Mouse (Mus musculus) liver, embryonic 13.5 days (tissue): ENCODE data around the gene 1700012B07Rik. TPM values are rescaled to one million over a fixed set of nuclear protein-coding genes. Genes with fewer than 3 reads are reported as not detected.

ENCODE experiments used
- ATAC-seq: fragments of 200-750 bp; cut with Nextera tagmentation; 2 replicates; pipeline ENCODE4 v1.8.0; 2017; ENCODE audit warnings: low read depth, mild to moderate bottlenecking, moderate number of reproducible peaks, moderate library complexity
- DNase-seq: peaks from one replicate; pipeline ENCODE4 v3.0.0; 2022
- H3K27ac ChIP-seq: fragments of 300-500 bp; sonication (generic); 2 replicates; pipeline ENCODE4 v1.5.1; 2015; ENCODE audit warnings: moderate library complexity, mild to moderate bottlenecking, inconsistent platforms
- H3K27me3 ChIP-seq: fragments of 300-500 bp; sonication (generic); 2 replicates; pipeline ENCODE4 v1.6.1; 2015; ENCODE audit warnings: mild to moderate bottlenecking, inconsistent platforms
- H3K36me3 ChIP-seq: fragments of 300-500 bp; sonication (generic); 2 replicates; pipeline ENCODE4 v1.6.1; 2015; ENCODE audit warnings: mild to moderate bottlenecking, inconsistent platforms
- H3K4me1 ChIP-seq: fragments of 300-500 bp; sonication (generic); replicated peaks from 2 replicates; pipeline ENCODE4 v1.6.1; 2015; ENCODE audit warnings: inconsistent platforms
- H3K4me2 ChIP-seq: fragments of 300-500 bp; sonication (generic); 2 replicates; pipeline ENCODE4 v1.6.1; 2015; ENCODE audit warnings: inconsistent platforms, mild to moderate bottlenecking, moderate library complexity
- H3K4me3 ChIP-seq: fragments of 300-500 bp; sonication (generic); replicated peaks from 2 replicates; pipeline ENCODE4 v1.5.1; 2015; ENCODE audit warnings: mild to moderate bottlenecking, inconsistent platforms
- H3K9ac ChIP-seq: fragments of 300-500 bp; sonication (generic); 2 replicates; pipeline ENCODE4 v1.6.1; 2015; ENCODE audit warnings: mild to moderate bottlenecking, inconsistent platforms
- H3K9me3 ChIP-seq: fragments of 300-500 bp; sonication (generic); replicated peaks from 2 replicates; pipeline ENCODE4 v1.6.1; 2016; ENCODE audit warnings: inconsistent platforms
- WGBS: fragments of 180-500 bp; shearing (Covaris S2); methylation state at CpG from one replicate; pipeline ENCODE4 v1.1.7; 2015; ENCODE audit not compliant: insufficient replicate concordance; 5-methylcytosine and 5-hydroxymethylcytosine counted together
- polyA plus RNA-seq: library from polyadenylated mRNA; unstranded; fragments of >200 nt; fragmentation: Nextera tagmentation; extraction: Ambion mirVana; gene quantifications from 2 replicates; pipeline ENCODE4 v1.2.1, GENCODE M21; 2015

1700012B07Rik gene
- polyA plus RNA-seq: not detected in 2 replicates

DNA sequence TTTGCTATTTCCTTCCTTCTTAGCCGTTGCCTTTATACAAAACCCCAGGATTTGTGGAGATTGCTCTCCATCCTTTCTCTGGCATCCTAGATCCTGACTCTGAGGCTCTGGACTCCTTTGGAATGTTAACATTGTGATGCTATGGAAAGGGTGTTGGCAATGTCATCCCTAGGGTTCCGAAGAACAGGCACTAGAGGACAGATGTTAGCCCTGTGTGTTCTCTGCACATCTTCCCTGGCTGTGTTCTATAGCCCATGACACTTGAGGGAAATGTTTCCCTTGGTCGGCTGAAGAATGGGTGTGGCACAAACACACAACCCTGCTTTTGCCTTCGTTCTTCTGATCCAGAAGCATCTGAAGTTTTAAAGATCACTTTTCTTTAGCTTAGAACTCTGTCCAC lies at the start of gene 1700012B07Rik:
1700012B07Rik (minus strand) TSS at position 101 of the 400 bp plus-strand sequence.
- Histone ChIP-seq H3K4me2 (no peak within 1 kb of the TSS), H3K9me3 (no peaks in the 10 kb centered on the region), H3K4me1 (no peaks in the 10 kb centered on the region), H3K4me3 (no peak within 1 kb of the TSS), H3K27ac (no peak within 1 kb of the TSS), H3K27me3 (no peaks in the 10 kb centered on the region), H3K9ac (no peak within 1 kb of the TSS), H3K36me3 (no peaks in the 10 kb centered on the region)
- WGBS: 64% methylated on average over 4 of the region's 4 CpGs
- DNase-seq (no peak), ATAC-seq (no peak)

GRCm38 (mm10) chr11:109876767-109877166 lies 48.9 kb upstream of the 1700012B07Rik start:
- WGBS: 82% methylated on average over 9 of the region's 9 CpGs
- no peaks in the 10 kb centered on the region for H3K36me3 ChIP-seq
- no peak for ATAC-seq

GRCm38 (mm10) chr11:109875834-109876233 lies 48.0 kb upstream of the 1700012B07Rik start:
- Histone ChIP-seq H3K9me3 (no peaks in the 10 kb centered on the region), H3K4me1 (peaks cover 11% of the 10 kb centered on the region), H3K36me3 (no peaks in the 10 kb centered on the region), H3K27me3 (no peaks in the 10 kb centered on the region), H3K4me2 (no peak overlapping the region), H3K4me3 (no peak overlapping the region), H3K27ac (no peak overlapping the region), H3K9ac (no peak overlapping the region)
- DNase-seq: no peak
- no peak for ATAC-seq
- WGBS: 16% methylated on average over 3 of the region's 3 CpGs

More at GRCm38 (mm10) chr11:109876767-109877166, 48.9 kb upstream of the 1700012B07Rik start:
- Histone ChIP-seq H3K4me2 (no peak overlapping the region), H3K4me3 (no peak overlapping the region), H3K9ac (no peak overlapping the region), H3K9me3 (no peaks in the 10 kb centered on the region), H3K27ac (no peak overlapping the region), H3K27me3 (no peaks in the 10 kb centered on the region), H3K4me1 (peaks cover 11% of the 10 kb centered on the region)
- no peak for DNase-seq

DNA sequence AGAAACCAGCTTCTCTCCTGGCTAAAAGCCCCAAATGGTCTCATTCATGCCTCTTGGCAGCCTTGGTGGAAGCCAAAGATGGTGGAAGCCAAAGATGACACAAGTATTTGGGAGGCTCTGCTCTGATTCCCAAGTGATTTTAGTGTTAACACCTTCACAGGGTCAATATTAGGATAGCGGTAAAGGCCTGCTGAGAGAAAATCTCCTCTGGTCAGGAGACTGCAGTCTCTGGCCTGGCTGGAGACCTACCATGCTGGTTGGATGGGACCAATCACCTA lies 47.6 kb upstream of the 1700012B07Rik start:
- Histone ChIP-seq H3K4me1 (peaks cover 11% of the 10 kb centered on the region), H3K9me3 (no peaks in the 10 kb centered on the region), H3K36me3 (no peaks in the 10 kb centered on the region), H3K27ac (no peak overlapping the region), H3K4me3 (no peak overlapping the region), H3K4me2 (no peak overlapping the region), H3K27me3 (no peaks in the 10 kb centered on the region), H3K9ac (no peak overlapping the region)
- no peak for DNase-seq
- no peak for ATAC-seq
- 84% methylated on average over 1 of the region's 1 CpGs for WGBS

- Histone ChIP-seq H3K36me3 (no peaks in the 10 kb centered on the region), H3K4me3 (no peak overlapping the region), H3K27me3 (no peaks in the 10 kb centered on the region), H3K4me2 (no peak overlapping the region), H3K4me1 (peaks cover 11% of the 10 kb centered on the region), H3K27ac (no peak overlapping the region), H3K9ac (no peak overlapping the region), H3K9me3 (no peaks in the 10 kb centered on the region)
- WGBS: 52% methylated on average over 11 of the region's 11 CpGs
- peak; percentile 45; the same call in 1 of the 2 replicates for ATAC-seq
- DNase-seq: no peak
These were observed 47.0 kb upstream of the 1700012B07Rik start for GRCm38 (mm10) chr11:109874651-109875524.

DNA sequence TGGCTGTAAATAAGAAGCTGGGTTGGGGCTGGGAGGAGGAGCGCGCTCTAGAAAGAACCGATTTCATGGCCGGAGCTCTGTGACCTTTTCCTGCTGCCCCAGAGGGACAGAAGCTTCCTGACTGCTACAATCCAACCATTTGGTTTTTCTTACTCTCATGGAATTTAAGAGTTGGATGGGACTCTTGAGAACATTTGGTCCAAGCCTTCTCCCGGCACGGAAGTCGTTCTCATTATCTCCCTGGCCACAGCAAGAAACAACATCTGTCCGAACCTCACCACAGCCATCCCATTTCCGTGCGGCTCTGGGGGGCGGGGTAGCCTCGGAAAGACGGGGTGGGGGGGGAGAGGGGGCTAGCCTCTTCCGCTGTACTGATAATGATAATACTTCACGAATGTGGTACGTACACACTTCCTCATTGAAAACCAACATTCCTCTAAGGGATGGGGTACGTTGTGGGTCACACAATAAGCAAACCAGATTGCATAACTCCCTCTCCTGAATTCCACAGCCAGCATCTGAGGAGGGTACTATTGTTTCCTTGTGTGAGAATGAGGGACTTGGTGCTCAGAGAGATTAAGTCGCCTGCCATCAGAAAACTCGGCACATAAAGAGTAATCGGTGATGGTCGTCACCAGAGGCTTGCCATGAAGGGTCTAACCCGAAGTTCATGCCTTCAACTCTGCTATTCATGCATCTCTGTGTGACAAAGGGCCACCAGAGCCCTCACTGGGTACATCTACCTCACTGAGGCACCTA lies 46.2 kb upstream of the 1700012B07Rik start:
- WGBS: 56% methylated on average over 22 of the region's 22 CpGs

DNA sequence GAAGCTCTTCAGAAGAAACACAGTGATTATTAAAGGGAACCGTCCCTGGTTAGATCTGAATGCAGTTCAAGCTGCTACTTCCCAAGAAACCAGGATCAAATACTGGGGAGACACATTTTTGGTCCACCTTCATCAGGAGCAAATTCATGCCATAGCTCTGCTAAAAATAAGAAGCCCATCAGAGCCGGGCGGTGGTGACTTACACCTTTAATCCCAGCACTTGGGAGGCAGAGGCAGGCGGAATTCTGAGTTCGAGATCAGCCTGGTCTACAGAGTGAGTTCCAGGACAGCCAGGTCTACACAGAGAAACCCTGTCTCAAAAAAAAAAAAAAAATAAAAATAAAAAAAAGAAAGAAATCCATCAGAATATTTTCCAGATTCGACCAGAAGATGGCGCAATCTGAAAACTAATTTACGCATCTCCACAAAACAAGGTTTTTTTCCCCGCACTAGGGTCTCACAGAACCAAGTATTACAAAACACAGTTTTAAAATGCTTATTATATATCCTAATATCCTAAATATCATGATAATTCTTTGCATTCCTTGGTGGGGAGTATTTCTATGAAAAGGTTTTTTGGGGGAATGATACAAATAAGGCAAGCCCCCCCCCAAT lies 45.4 kb upstream of the 1700012B07Rik start:
- no peaks in the 10 kb centered on the region for H3K36me3 ChIP-seq
- ATAC-seq: no peak
- 44% methylated on average over 9 of the region's 9 CpGs for WGBS
- 0 out of 2 replicates have a peak overlapping the region, but pooled peaks have one; percentile 10 for H3K4me2 ChIP-seq
- no peak for DNase-seq
- peaks cover 11% of the 10 kb centered on the region for H3K4me1 ChIP-seq
- H3K27me3 ChIP-seq: no peaks in the 10 kb centered on the region
- H3K9me3 ChIP-seq: no peaks in the 10 kb centered on the region
- H3K27ac ChIP-seq: no peak overlapping the region
- no peak overlapping the region for H3K9ac ChIP-seq
- H3K4me3 ChIP-seq: no peak overlapping the region

More for the DNA sequence above, 46.2 kb upstream of the 1700012B07Rik start:
- no peaks in the 10 kb centered on the region for H3K36me3 ChIP-seq
- ATAC-seq (no peak), DNase-seq (no peak)
- peak overlapping the region; percentile 10; the same call in 1 of the 2 replicates for H3K4me2 ChIP-seq
- no peak overlapping the region for H3K9ac ChIP-seq
- H3K4me3 ChIP-seq: no peak overlapping the region
- no peaks in the 10 kb centered on the region for H3K9me3 ChIP-seq
- no peak overlapping the region for H3K27ac ChIP-seq
- H3K27me3 ChIP-seq: no peaks in the 10 kb centered on the region
- H3K4me1 ChIP-seq: peaks cover 11% of the 10 kb centered on the region

- H3K27ac ChIP-seq: no peak overlapping the region
- no peak overlapping the region for H3K9ac ChIP-seq
- H3K9me3 ChIP-seq: no peaks in the 10 kb centered on the region
- no peak for DNase-seq
- H3K36me3 ChIP-seq: no peaks in the 10 kb centered on the region
- H3K4me1 ChIP-seq: peaks cover 11% of the 10 kb centered on the region
- 32% methylated on average over 3 of the region's 3 CpGs for WGBS
- no peak overlapping the region for H3K4me3 ChIP-seq
- H3K4me2 ChIP-seq: no peak overlapping the region
- ATAC-seq: no peak
- H3K27me3 ChIP-seq: no peaks in the 10 kb centered on the region
These were observed 44.8 kb upstream of the 1700012B07Rik start for GRCm38 (mm10) chr11:109872674-109873073.

GRCm38 (mm10) chr11:109872056-109872455 lies 44.2 kb upstream of the 1700012B07Rik start:
- WGBS: 69% methylated on average over 10 of the region's 10 CpGs
- H3K36me3 ChIP-seq: no peaks in the 10 kb centered on the region
- ATAC-seq (no peak), DNase-seq (no peak)
- no peaks in the 10 kb centered on the region for H3K9me3 ChIP-seq
- peaks cover 11% of the 10 kb centered on the region for H3K4me1 ChIP-seq
- H3K4me2 ChIP-seq: no peak overlapping the region
- no peak overlapping the region for H3K4me3 ChIP-seq
- H3K27me3 ChIP-seq: no peaks in the 10 kb centered on the region
- no peak overlapping the region for H3K27ac ChIP-seq
- H3K9ac ChIP-seq: no peak overlapping the region

- Histone ChIP-seq H3K9ac (no peak overlapping the region), H3K36me3 (no peaks in the 10 kb centered on the region), H3K4me2 (no peak overlapping the region), H3K4me1 (no peaks in the 10 kb centered on the region), H3K9me3 (no peaks in the 10 kb centered on the region), H3K27me3 (no peaks in the 10 kb centered on the region), H3K27ac (no peak overlapping the region), H3K4me3 (no peak overlapping the region)
- no peak for ATAC-seq
- 76% methylated on average over 5 of the region's 5 CpGs for WGBS
- no peak for DNase-seq
These were observed 40.0 kb upstream of the 1700012B07Rik start for GRCm38 (mm10) chr11:109867861-109868260.

DNA sequence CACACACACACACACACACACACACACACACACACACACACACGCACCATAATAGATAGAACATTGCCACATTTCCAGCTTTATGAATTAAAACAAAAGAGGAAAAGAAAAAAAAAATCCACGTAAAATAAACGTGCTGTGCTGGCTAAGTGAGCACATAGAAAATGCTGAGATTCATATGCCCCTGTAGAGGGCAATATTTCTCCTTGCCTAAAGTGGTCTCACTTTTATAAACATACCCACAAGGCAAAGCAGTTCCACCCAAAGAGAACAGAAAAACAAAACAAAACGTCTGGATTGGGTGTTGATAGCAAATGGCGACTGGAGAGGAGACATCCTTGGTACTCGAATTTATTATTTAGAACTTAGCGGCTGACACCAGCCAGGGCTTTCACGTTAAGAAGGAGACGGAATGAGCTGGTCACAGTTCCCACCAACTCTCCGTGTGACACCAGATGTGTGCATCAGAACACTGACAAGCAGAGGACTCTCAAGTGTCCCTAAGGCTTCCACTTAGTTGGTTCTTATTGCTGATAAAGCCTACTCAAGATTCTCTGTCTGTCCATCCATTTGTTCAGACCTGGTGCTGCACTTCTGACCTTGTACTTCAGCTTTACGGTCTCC lies 38.8 kb upstream of the 1700012B07Rik start:
- no peaks in the 10 kb centered on the region for H3K4me1 ChIP-seq
- DNase-seq (no peak), ATAC-seq (no peak)
- H3K9ac ChIP-seq: no peak overlapping the region
- H3K9me3 ChIP-seq: no peaks in the 10 kb centered on the region
- H3K27me3 ChIP-seq: no peaks in the 10 kb centered on the region
- H3K4me3 ChIP-seq: no peak overlapping the region
- WGBS: 63% methylated on average over 10 of the region's 11 CpGs
- no peaks in the 10 kb centered on the region for H3K36me3 ChIP-seq
- H3K4me2 ChIP-seq: no peak overlapping the region
- no peak overlapping the region for H3K27ac ChIP-seq
